ENCODE assay signal across 18 mouse cellular contexts in the genomic region with DNA sequence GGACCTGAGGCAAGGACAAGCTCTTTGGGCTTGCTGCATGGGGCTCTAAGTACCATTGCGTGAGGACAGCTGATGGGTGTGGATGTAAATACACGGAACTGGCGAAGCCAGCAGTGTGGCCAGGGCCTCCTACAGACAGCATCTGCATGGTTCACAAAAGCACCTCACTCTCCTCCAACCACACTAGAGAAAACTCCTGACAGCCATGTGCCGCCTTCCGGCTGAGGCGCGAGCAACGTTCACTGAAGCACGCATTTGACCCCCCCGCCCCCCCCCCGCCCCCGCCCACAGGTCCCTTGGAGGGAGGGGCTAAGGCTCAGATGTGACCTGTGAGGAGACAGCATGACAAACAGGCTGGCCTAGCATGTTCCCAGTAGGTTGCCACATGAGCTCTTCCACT. TPM values are rescaled to one million over a fixed set of nuclear protein-coding genes. Genes with fewer than 3 reads are reported as not detected.
A peak's percentile ranks its signal among the peaks of the same experiment; 100 is the strongest.
DNase-seq lines count a peak whose midpoint lies in the region; ATAC-seq lines count a peak whose summit lies in the region.
"Had no signal": no experiment of that assay in that cellular context is flagged by ENCODE, and none has a peak within 500 bp of the region (broad histone marks: within the 10 kb centered on the region; RNA-seq: fewer than 3 reads in every experiment).

No protein-coding gene starts in this region.

- no peak overlapping the region for H3K4me2 ChIP-seq in hindbrain, embryonic 13.5 days
- H3K4me2 ChIP-seq: embryonic facial prominence, embryonic 12.5 days; heart, embryonic 13.5 days; hindbrain, embryonic 15.5 days had no signal

- H3K36me3 ChIP-seq in hindbrain, embryonic 10.5 days, result peaks cover 80% of the 10 kb centered on the region
- peaks cover 67% of the 10 kb centered on the region for H3K36me3 ChIP-seq in hindbrain, embryonic 13.5 days

- H3K9ac ChIP-seq in hindbrain, embryonic 13.5 days, result no peak overlapping the region
- H3K9ac ChIP-seq: embryonic facial prominence, embryonic 12.5 days; heart, embryonic 13.5 days; hindbrain, embryonic 15.5 days had no signal

- H3K9me3 ChIP-seq in hindbrain, embryonic 10.5 days, result no peaks in the 10 kb centered on the region
- H3K9me3 ChIP-seq in hindbrain, embryonic 13.5 days, result no peaks in the 10 kb centered on the region
- H3K9me3 ChIP-seq: embryonic facial prominence, embryonic 12.5 days; heart, embryonic 13.5 days; hindbrain, embryonic 15.5 days had no signal

- no peaks in the 10 kb centered on the region for H3K27me3 ChIP-seq in hindbrain, embryonic 10.5 days (ENCODE audit: insufficient read depth, poor library complexity, severe bottlenecking)
- H3K27me3 ChIP-seq in hindbrain, embryonic 13.5 days, result no peaks in the 10 kb centered on the region
- H3K27me3 ChIP-seq: embryonic facial prominence, embryonic 12.5 days; heart, embryonic 13.5 days; hindbrain, embryonic 15.5 days had no signal

- no peak for ATAC-seq in hindbrain, embryonic 13.5 days (ENCODE audit: low FRiP score)
- ATAC-seq: forebrain, embryonic 16.5 days had no signal

- peak; percentile 6 for DNase-seq in hindbrain, embryonic 10.5 days (ENCODE audit: low spot score)
- peak; percentile 65 for DNase-seq in CD4-positive, CD25-positive, alpha-beta regulatory T cell, adult 2 months (ENCODE audit: low read depth, low spot score)
- peak; percentile 38 for DNase-seq in ZHBTc4 (ENCODE audit: low read depth, low spot score)
- DNase-seq in induced T-regulatory cell, adult 2 months (ENCODE audit: low read depth), result peak; percentile 60
- DNase-seq in gastrocnemius, postnatal 10 days, result no peak
- DNase-seq in embryo, embryonic 11 days, result no peak
- DNase-seq: adrenal gland, adult 2 months; adrenal gland, postnatal 36 days; cerebellum, adult 2 months; gastrocnemius, postnatal 14 days; heart, postnatal 36 days; kidney, adult 11 months; kidney, adult 9 months had no signal

- peaks cover 49% of the 10 kb centered on the region for H3K4me1 ChIP-seq in hindbrain, embryonic 10.5 days (replicated peaks)
- peaks cover 19% of the 10 kb centered on the region for H3K4me1 ChIP-seq in hindbrain, embryonic 13.5 days (replicated peaks)

- 63% methylated on average over 12 of the region's 12 CpGs for WGBS in hindbrain, embryonic 10.5 days
- 63% methylated on average over 12 of the region's 12 CpGs for WGBS in hindbrain, embryonic 13.5 days

- peak overlapping the region; percentile 53; the same call in 1 of the 2 replicates for H3K27ac ChIP-seq in hindbrain, embryonic 10.5 days
- H3K27ac ChIP-seq in hindbrain, embryonic 13.5 days, result no peak overlapping the region
- H3K27ac ChIP-seq: embryonic facial prominence, embryonic 12.5 days; heart, embryonic 13.5 days; hindbrain, embryonic 15.5 days had no signal

- no peak overlapping the region for H3K4me3 ChIP-seq in hindbrain, embryonic 10.5 days
- no peak overlapping the region for H3K4me3 ChIP-seq in hindbrain, embryonic 13.5 days
- H3K4me3 ChIP-seq: embryonic facial prominence, embryonic 12.5 days; heart, embryonic 13.5 days; hindbrain, embryonic 15.5 days had no signal

RNA-seq across cellular contexts. Expression of a gene that starts 25.6 kb away (rescaled TPM):
- polyA plus RNA-seq in hindbrain, embryonic 10.5 days (2016; fragmentation: Nextera tagmentation; extraction: Ambion mirVana), result 2.9 and 3.3 TPM in 2 replicates
- 3.8 and 4.0 TPM in 2 replicates for polyA plus RNA-seq in hindbrain, embryonic 13.5 days (2015; fragmentation: Nextera tagmentation; extraction: Ambion mirVana)
- total RNA-seq in gastrocnemius, postnatal 10 days (2021), result 10 to 100 TPM; 30.1 to 32.2 TPM

RNA-seq across cellular contexts. Expression of a gene that starts 25.9 kb away (rescaled TPM):
- 76.9 and 82.1 TPM in 2 replicates for polyA plus RNA-seq in hindbrain, embryonic 10.5 days (2016; fragmentation: Nextera tagmentation; extraction: Ambion mirVana)
- 99.7 and 102 TPM in 2 replicates for polyA plus RNA-seq in hindbrain, embryonic 13.5 days (2015; fragmentation: Nextera tagmentation; extraction: Ambion mirVana)
- 10 to 100 TPM; 82.7 to 91.8 TPM for total RNA-seq in gastrocnemius, postnatal 10 days (2021)

Comparison
In these comparisons a context has a peak if more than half of its experiments do, and no peak if none do; other contexts are left out.
1. DNase-seq: peak in hindbrain, embryonic 10.5 days (single experiment), CD4-positive, CD25-positive, alpha-beta regulatory T cell, adult 2 months (single experiment), ZHBTc4 (single experiment) and induced T-regulatory cell, adult 2 months (single experiment); none in gastrocnemius, postnatal 10 days (single experiment) and embryo, embryonic 11 days (single experiment).